In genomic region chr4:139185766-139186442, GRCm38 (mm10) we compare ENCODE assay signal across 11 mouse cellular contexts.
"Had no signal": no experiment of that assay in that cellular context is flagged by ENCODE, and none has a peak within 500 bp of the region (broad histone marks: within the 10 kb centered on the region; RNA-seq: fewer than 3 reads in every experiment).

No protein-coding gene starts in this region.

- H3K9ac ChIP-seq: hindbrain, embryonic 15.5 days; limb, embryonic 15.5 days; liver, embryonic 14.5 days; midbrain, embryonic 12.5 days had no signal

- H3K4me3 ChIP-seq: hindbrain, embryonic 15.5 days; limb, embryonic 15.5 days; midbrain, embryonic 12.5 days had no signal

- H3K27ac ChIP-seq: hindbrain, embryonic 15.5 days; kidney, postnatal 0 days; limb, embryonic 15.5 days; liver, embryonic 14.5 days; midbrain, embryonic 12.5 days had no signal

- H3K27me3 ChIP-seq: hindbrain, embryonic 15.5 days; limb, embryonic 15.5 days; midbrain, embryonic 12.5 days had no signal

- H3K9me3 ChIP-seq: hindbrain, embryonic 15.5 days; limb, embryonic 15.5 days; midbrain, embryonic 12.5 days had no signal

- H3K4me2 ChIP-seq: hindbrain, embryonic 15.5 days; limb, embryonic 15.5 days; midbrain, embryonic 12.5 days had no signal

- H3K4me1 ChIP-seq: limb, embryonic 15.5 days; midbrain, embryonic 12.5 days had no signal

- DNase-seq: kidney, adult 8-10 months; kidney, postnatal 36 days; lung, adult 18-20 months; right cerebral cortex, postnatal 14 days; thymus, adult 18-20 months; thymus, postnatal 14 days had no signal

- H3K36me3 ChIP-seq: hindbrain, embryonic 15.5 days; limb, embryonic 15.5 days; midbrain, embryonic 12.5 days had no signal
